Mouse (Mus musculus) liver, embryonic 16.5 days (tissue): Measurements from ENCODE around the gene Agl. TPM values are rescaled to one million over a fixed set of nuclear protein-coding genes. Genes with fewer than 3 reads are reported as not detected.

Experiments
- ATAC-seq: fragments of 200-750 bp; cut with Nextera tagmentation; 2 replicates; pipeline ENCODE4 v1.8.0; 2017; ENCODE audit warnings: low read depth, mild to moderate bottlenecking, moderate number of reproducible peaks, moderate library complexity
- H3K27ac ChIP-seq: fragments of 300-500 bp; sonication (generic); 2 replicates; pipeline ENCODE4 v1.5.1; 2014; ENCODE audit warnings: mild to moderate bottlenecking, low read length
- H3K27me3 ChIP-seq: fragments of 300-500 bp; sonication (generic); 2 replicates; pipeline ENCODE4 v1.6.1; 2014; ENCODE audit warnings: low read depth, low read length, mixed read lengths; ENCODE audit not compliant: control insufficient read depth, insufficient read depth
- H3K36me3 ChIP-seq: fragments of 300-500 bp; sonication (generic); 2 replicates; pipeline ENCODE4 v1.6.1; 2014; ENCODE audit warnings: mild to moderate bottlenecking; ENCODE audit not compliant: control insufficient read depth, insufficient read depth
- H3K4me1 ChIP-seq: fragments of 300-500 bp; sonication (generic); 2 replicates; pipeline ENCODE4 v1.6.1; 2014; ENCODE audit warnings: low read depth, low read length, mixed read lengths; ENCODE audit not compliant: control insufficient read depth
- H3K4me2 ChIP-seq: fragments of 300-500 bp; sonication (generic); 2 replicates; pipeline ENCODE4 v1.6.1; 2014; ENCODE audit warnings: low read depth, low read length, mixed read lengths
- H3K4me3 ChIP-seq: fragments of 300-500 bp; sonication (generic); 2 replicates; pipeline ENCODE4 v1.5.1; 2014; ENCODE audit warnings: low read depth, mild to moderate bottlenecking, low read length
- H3K9ac ChIP-seq: fragments of 300-500 bp; sonication (generic); 2 replicates; pipeline ENCODE4 v1.6.1; 2014; ENCODE audit warnings: low read depth, low read length
- H3K9me3 ChIP-seq: fragments of 300-500 bp; sonication (generic); replicated peaks from 2 replicates; pipeline ENCODE4 v1.6.1; 2016; ENCODE audit warnings: low read length; ENCODE audit not compliant: control insufficient read depth
- WGBS: fragments of 180-500 bp; shearing (Covaris S2); extraction: QIAGEN DNeasy Blood & Tissue Kit; methylation state at CpG from one replicate; pipeline ENCODE4 v1.1.7; 2014; ENCODE audit not compliant: insufficient replicate concordance; 5-methylcytosine and 5-hydroxymethylcytosine counted together
- polyA plus RNA-seq: library from polyadenylated mRNA; unstranded; fragments of >200 nt; fragmentation: Nextera tagmentation; extraction: Ambion mirVana; gene quantifications from 2 replicates; pipeline ENCODE4 v1.2.1, GENCODE M21; 2015

Agl gene
- polyA plus RNA-seq, 1 experiment from 2014 or later: 19.6 TPM

GRCm38 (mm10) chr3:116740106-116740505 lies 67.9 kb downstream of the Agl start:
- 54% methylated on average over 5 of the region's 5 CpGs for WGBS
- Histone ChIP-seq H3K36me3 (no peaks in the 10 kb centered on the region; the same call in 1 of the 2 replicates), H3K27me3 (no peaks in the 10 kb centered on the region), H3K4me2 (no peak overlapping the region), H3K9me3 (no peaks in the 10 kb centered on the region), H3K4me1 (peaks cover 4% of the 10 kb centered on the region), H3K27ac (no peak overlapping the region), H3K9ac (no peak overlapping the region), H3K4me3 (no peak overlapping the region)
- ATAC-seq: no peak

- no peak overlapping the region for H3K9ac ChIP-seq
- 52% methylated on average over 8 of the region's 8 CpGs for WGBS
- no peak overlapping the region for H3K4me3 ChIP-seq
- H3K4me1 ChIP-seq: peaks cover 4% of the 10 kb centered on the region
- no peaks in the 10 kb centered on the region for H3K36me3 ChIP-seq
- 0 out of 2 replicates have a peak overlapping the region, but pooled peaks have one; percentile 12 for H3K27ac ChIP-seq
- peak; percentile 86 for ATAC-seq
- H3K4me2 ChIP-seq: no peak overlapping the region
- H3K9me3 ChIP-seq: no peaks in the 10 kb centered on the region
- no peaks in the 10 kb centered on the region for H3K27me3 ChIP-seq
These were observed 70.6 kb downstream of the Agl start for GRCm38 (mm10) chr3:116737326-116737731.

GRCm38 (mm10) chr3:116729483-116730174 lies 78.3 kb downstream of the Agl start:
- Histone ChIP-seq H3K27ac (no peak overlapping the region), H3K4me2 (no peak overlapping the region), H3K4me3 (no peak overlapping the region), H3K27me3 (no peaks in the 10 kb centered on the region), H3K9me3 (no peaks in the 10 kb centered on the region), H3K9ac (no peak overlapping the region), H3K36me3 (no peaks in the 10 kb centered on the region), H3K4me1 (no peaks in the 10 kb centered on the region)
- ATAC-seq: no peak
- 52% methylated on average over 2 of the region's 2 CpGs for WGBS

GRCm38 (mm10) chr3:116726807-116727206 lies 81.2 kb downstream of the Agl start:
- no peaks in the 10 kb centered on the region for H3K4me1 ChIP-seq
- H3K27me3 ChIP-seq: no peaks in the 10 kb centered on the region
- ATAC-seq: no peak
- no peak overlapping the region for H3K9ac ChIP-seq
- H3K4me3 ChIP-seq: no peak overlapping the region
- no peaks in the 10 kb centered on the region for H3K36me3 ChIP-seq
- no peak overlapping the region for H3K4me2 ChIP-seq
- WGBS: 43% methylated on average over 9 of the region's 9 CpGs
- no peaks in the 10 kb centered on the region for H3K9me3 ChIP-seq
- H3K27ac ChIP-seq: no peak overlapping the region

GRCm38 (mm10) chr3:116723496-116724481 lies 84.2 kb downstream of the Agl start:
- no peaks in the 10 kb centered on the region for H3K9me3 ChIP-seq
- no peaks in the 10 kb centered on the region for H3K27me3 ChIP-seq
- H3K4me2 ChIP-seq: no peak overlapping the region
- H3K27ac ChIP-seq: no peak overlapping the region
- 65% methylated on average over 10 of the region's 10 CpGs for WGBS
- no peak overlapping the region for H3K4me3 ChIP-seq
- no peak overlapping the region for H3K9ac ChIP-seq
- H3K36me3 ChIP-seq: no peaks in the 10 kb centered on the region
- H3K4me1 ChIP-seq: no peaks in the 10 kb centered on the region
- ATAC-seq: no peak

GRCm38 (mm10) chr3:116722980-116723379 lies 85.0 kb downstream of the Agl start:
- H3K9me3 ChIP-seq: no peaks in the 10 kb centered on the region
- no peaks in the 10 kb centered on the region for H3K36me3 ChIP-seq
- no peak overlapping the region for H3K4me3 ChIP-seq
- no peaks in the 10 kb centered on the region for H3K27me3 ChIP-seq
- no peak overlapping the region for H3K27ac ChIP-seq
- no peak overlapping the region for H3K4me2 ChIP-seq
- H3K4me1 ChIP-seq: no peaks in the 10 kb centered on the region
- ATAC-seq: no peak
- H3K9ac ChIP-seq: no peak overlapping the region
- 59% methylated on average over 4 of the region's 4 CpGs for WGBS

GRCm38 (mm10) chr3:116718951-116719350 lies 89.0 kb downstream of the Agl start:
- no peak for ATAC-seq
- Histone ChIP-seq H3K36me3 (no peaks in the 10 kb centered on the region), H3K9ac (no peak overlapping the region), H3K27ac (no peak overlapping the region), H3K9me3 (no peaks in the 10 kb centered on the region), H3K27me3 (no peaks in the 10 kb centered on the region), H3K4me1 (no peaks in the 10 kb centered on the region), H3K4me3 (no peak overlapping the region), H3K4me2 (no peak overlapping the region)
- 54% methylated on average over 3 of the region's 3 CpGs for WGBS

GRCm38 (mm10) chr3:116713031-116713430 lies 94.9 kb downstream of the Agl start:
- Histone ChIP-seq H3K9me3 (no peaks in the 10 kb centered on the region), H3K27me3 (no peaks in the 10 kb centered on the region), H3K9ac (peak overlapping the region; percentile 100; the same call in 1 of the 2 replicates), H3K4me1 (peaks cover 21% of the 10 kb centered on the region), H3K4me2 (peak overlapping the region; percentile 91), H3K4me3 (peak overlapping the region; percentile 100), H3K27ac (no peak overlapping the region), H3K36me3 (no peaks in the 10 kb centered on the region)
- ATAC-seq: no peak
- 28% methylated on average over 5 of the region's 5 CpGs for WGBS
